Mouse (Mus musculus) adrenal gland, postnatal 25 days (tissue): Measurements from ENCODE around the gene Atp5g1. TPM values are rescaled to one million over a fixed set of nuclear protein-coding genes. Genes with fewer than 3 reads are reported as not detected.

Experiments
- DNase-seq: peaks from one replicate; pipeline ENCODE4 v3.0.0; 2021; ENCODE audit warnings: mixed read lengths
- total RNA-seq: library from RNA; stranded (reverse); gene quantifications from 2 replicates; pipeline ENCODE4 v1.2.3, GENCODE M21; 2021

The Atp5g1 gene
- total RNA-seq, 1 experiment from 2014 or later, result 260 TPM

- DNase-seq, result no peak
These were observed 2.0 kb downstream of the Atp5g1 start for GRCm38 (mm10) chr11:96073295-96073993.

- DNase-seq, result no peak
These were observed 4.5 kb downstream of the Atp5g1 start for GRCm38 (mm10) chr11:96071013-96071412.

- DNase-seq, result no peak
These were observed 5.1 kb downstream of the Atp5g1 start for GRCm38 (mm10) chr11:96070353-96070752.

GRCm38 (mm10) chr11:96068231-96068630, 7.2 kb downstream of the Atp5g1 start:
- DNase-seq, result no peak

- peak; percentile 99 for DNase-seq
These were observed 10.1 kb downstream of the Atp5g1 start, which contains the start of gene Ube2z for GRCm38 (mm10) chr11:96065215-96065911. Gene Ube2z, minus strand, starts transcription at chr11:96065388.

- DNase-seq, result no peak
These were observed 10.8 kb downstream of the Atp5g1 start for GRCm38 (mm10) chr11:96064521-96065214.

GRCm38 (mm10) chr11:96058309-96058708, 17.2 kb downstream of the Atp5g1 start:
- no peak for DNase-seq

GRCm38 (mm10) chr11:96050854-96051253, 24.6 kb downstream of the Atp5g1 start:
- no peak for DNase-seq

GRCm38 (mm10) chr11:96049939-96050338, 25.5 kb downstream of the Atp5g1 start:
- DNase-seq, result no peak

GRCm38 (mm10) chr11:96047469-96048373, 27.7 kb downstream of the Atp5g1 start:
- DNase-seq, result no peak

- DNase-seq, result no peak
These were observed 28.7 kb downstream of the Atp5g1 start for GRCm38 (mm10) chr11:96046793-96047192.

GRCm38 (mm10) chr11:96046028-96046427, 29.4 kb downstream of the Atp5g1 start:
- no peak for DNase-seq

GRCm38 (mm10) chr11:96044803-96045567, 30.5 kb downstream of the Atp5g1 start:
- no peak for DNase-seq

GRCm38 (mm10) chr11:96038560-96038959, 36.9 kb downstream of the Atp5g1 start:
- no peak for DNase-seq

GRCm38 (mm10) chr11:96037499-96037898, 38.0 kb downstream of the Atp5g1 start:
- no peak for DNase-seq

- peak; percentile 12 for DNase-seq
These were observed 40.3 kb downstream of the Atp5g1 start for GRCm38 (mm10) chr11:96035133-96035532.

- peak; percentile 95 for DNase-seq
These were observed 40.8 kb downstream of the Atp5g1 start, which contains the start of gene Snf8 for GRCm38 (mm10) chr11:96034596-96035052. Gene Snf8, plus strand, starts transcription at chr11:96034885.

GRCm38 (mm10) chr11:96034116-96034515, 41.4 kb downstream of the Atp5g1 start:
- DNase-seq, result no peak

- DNase-seq, result no peak
These were observed 42.2 kb downstream of the Atp5g1 start for GRCm38 (mm10) chr11:96033264-96033663.

- DNase-seq, result no peak
These were observed 43.8 kb downstream of the Atp5g1 start for GRCm38 (mm10) chr11:96031701-96032100.

GRCm38 (mm10) chr11:96030571-96030970, 44.9 kb downstream of the Atp5g1 start:
- no peak for DNase-seq
